Mouse (Mus musculus) limb, embryonic 12.5 days (tissue): ENCODE data around the gene Gng2. TPM values are rescaled to one million over a fixed set of nuclear protein-coding genes. Genes with fewer than 3 reads are reported as not detected.

Experiments
- ATAC-seq: fragments of 200-750 bp; cut with Nextera tagmentation; 2 replicates; pipeline ENCODE4 v1.8.0; 2017; ENCODE audit warnings: low read depth, moderate TSS enrichment; ENCODE audit not compliant: insufficient number of reproducible peaks, insufficient read depth, low FRiP score, low TSS enrichment
- H3K27ac ChIP-seq: fragments of 300-500 bp; sonication (generic); 2 replicates; pipeline ENCODE4 v1.5.1; 2016; ENCODE audit warnings: mild to moderate bottlenecking, moderate library complexity
- H3K27me3 ChIP-seq: fragments of 300-500 bp; sonication (generic); 2 replicates; pipeline ENCODE4 v1.6.1; 2016; ENCODE audit warnings: mild to moderate bottlenecking, moderate library complexity
- H3K36me3 ChIP-seq: fragments of 300-500 bp; sonication (generic); 2 replicates; pipeline ENCODE4 v1.6.1; 2016; ENCODE audit warnings: mild to moderate bottlenecking, moderate library complexity
- H3K4me1 ChIP-seq: fragments of 300-500 bp; sonication (generic); replicated peaks from 2 replicates; pipeline ENCODE4 v1.6.1; 2016
- H3K4me2 ChIP-seq: fragments of 300-500 bp; sonication (generic); 2 replicates; pipeline ENCODE4 v1.6.1; 2016; ENCODE audit warnings: mild to moderate bottlenecking, moderate library complexity
- H3K4me3 ChIP-seq: fragments of 300-500 bp; sonication (generic); replicated peaks from 2 replicates; pipeline ENCODE4 v1.5.1; 2016; ENCODE audit warnings: mild to moderate bottlenecking
- H3K9ac ChIP-seq: fragments of 300-500 bp; sonication (generic); replicated peaks from 2 replicates; pipeline ENCODE4 v1.6.1; 2016; ENCODE audit warnings: mild to moderate bottlenecking, moderate library complexity
- H3K9me3 ChIP-seq: fragments of 300-500 bp; sonication (generic); 2 replicates; pipeline ENCODE4 v1.6.1; 2016; ENCODE audit warnings: mild to moderate bottlenecking, moderate library complexity
- WGBS: fragments of 180-500 bp; shearing (Covaris S2); methylation state at CpG from one replicate; pipeline ENCODE4 v1.1.7; 2016; 5-methylcytosine and 5-hydroxymethylcytosine counted together
- polyA plus RNA-seq: library from polyadenylated mRNA; unstranded; fragments of >200 nt; fragmentation: Nextera tagmentation; extraction: Ambion mirVana; gene quantifications from 2 replicates; pipeline ENCODE4 v1.2.1, GENCODE M21; 2016

Gng2 gene
- polyA plus RNA-seq, 1 experiment from 2014 or later = 55.0 TPM

- 74% methylated on average over 15 of the region's 15 CpGs for WGBS
- Histone ChIP-seq H3K9me3 (no peaks in the 10 kb centered on the region), H3K4me3 (no peak overlapping the region), H3K27me3 (no peaks in the 10 kb centered on the region), H3K27ac (no peak overlapping the region), H3K4me2 (no peak overlapping the region), H3K36me3 (peaks cover 10% of the 10 kb centered on the region; the same call in 1 of the 2 replicates), H3K9ac (no peak overlapping the region), H3K4me1 (peaks cover 17% of the 10 kb centered on the region)
- no peak for ATAC-seq
Measured at GRCm38 (mm10) chr14:19961924-19962915, 15.2 kb downstream of the Gng2 start.

- ATAC-seq = no peak
- Histone ChIP-seq H3K36me3 (peaks cover 26% of the 10 kb centered on the region; the same call in 1 of the 2 replicates), H3K4me3 (no peak overlapping the region), H3K27ac (no peak overlapping the region), H3K27me3 (no peaks in the 10 kb centered on the region), H3K9me3 (no peaks in the 10 kb centered on the region), H3K4me2 (no peak overlapping the region), H3K4me1 (peaks cover 17% of the 10 kb centered on the region), H3K9ac (no peak overlapping the region)
- WGBS = 44% methylated on average over 9 of the region's 9 CpGs
Measured at GRCm38 (mm10) chr14:19959860-19960259, 17.6 kb downstream of the Gng2 start.

GRCm38 (mm10) chr14:19955077-19955476, 22.4 kb downstream of the Gng2 start:
- no peaks in the 10 kb centered on the region for H3K4me1 ChIP-seq
- H3K36me3 ChIP-seq = peaks cover 37% of the 10 kb centered on the region; the same call in 1 of the 2 replicates
- no peaks in the 10 kb centered on the region for H3K9me3 ChIP-seq
- no peak overlapping the region for H3K4me2 ChIP-seq
- 93% methylated on average over 7 of the region's 7 CpGs for WGBS
- no peaks in the 10 kb centered on the region for H3K27me3 ChIP-seq
- no peak for ATAC-seq
- H3K27ac ChIP-seq = no peak overlapping the region
- no peak overlapping the region for H3K9ac ChIP-seq
- H3K4me3 ChIP-seq = no peak overlapping the region

GRCm38 (mm10) chr14:19950812-19951211, 26.6 kb downstream of the Gng2 start:
- H3K36me3 ChIP-seq = peaks cover 24% of the 10 kb centered on the region; the same call in 1 of the 2 replicates
- WGBS = 93% methylated on average over 4 of the region's 4 CpGs

GRCm38 (mm10) chr14:19949475-19949874, 28.0 kb downstream of the Gng2 start:
- no peak overlapping the region for H3K9ac ChIP-seq
- no peaks in the 10 kb centered on the region for H3K4me1 ChIP-seq
- no peak overlapping the region for H3K27ac ChIP-seq
- no peak overlapping the region for H3K4me2 ChIP-seq
- WGBS = 95% methylated on average over 2 of the region's 2 CpGs
- peaks cover 23% of the 10 kb centered on the region; the same call in 1 of the 2 replicates for H3K36me3 ChIP-seq
- no peak overlapping the region for H3K4me3 ChIP-seq
- no peaks in the 10 kb centered on the region for H3K27me3 ChIP-seq
- ATAC-seq = no peak
- H3K9me3 ChIP-seq = no peaks in the 10 kb centered on the region

More at GRCm38 (mm10) chr14:19950812-19951211, 26.6 kb downstream of the Gng2 start:
- Histone ChIP-seq H3K4me1 (no peaks in the 10 kb centered on the region), H3K27ac (no peak overlapping the region), H3K9ac (no peak overlapping the region), H3K4me3 (no peak overlapping the region), H3K27me3 (no peaks in the 10 kb centered on the region), H3K9me3 (no peaks in the 10 kb centered on the region), H3K4me2 (no peak overlapping the region)
- ATAC-seq = no peak

- Histone ChIP-seq H3K27me3 (no peaks in the 10 kb centered on the region), H3K4me1 (no peaks in the 10 kb centered on the region), H3K9me3 (no peaks in the 10 kb centered on the region), H3K9ac (no peak overlapping the region), H3K4me2 (no peak overlapping the region), H3K36me3 (peaks cover 23% of the 10 kb centered on the region; the same call in 1 of the 2 replicates), H3K4me3 (no peak overlapping the region), H3K27ac (no peak overlapping the region)
- no peak for ATAC-seq
- WGBS = 90% methylated on average over 7 of the region's 7 CpGs
Measured at GRCm38 (mm10) chr14:19946221-19946620, 31.2 kb downstream of the Gng2 start.

- peaks cover 10% of the 10 kb centered on the region; the same call in 1 of the 2 replicates for H3K36me3 ChIP-seq
- WGBS = 62% methylated on average over 3 of the region's 3 CpGs
- no peak for ATAC-seq
- no peak overlapping the region for H3K9ac ChIP-seq
- H3K4me1 ChIP-seq = no peaks in the 10 kb centered on the region
- H3K9me3 ChIP-seq = no peaks in the 10 kb centered on the region
- H3K27ac ChIP-seq = no peak overlapping the region
- H3K27me3 ChIP-seq = no peaks in the 10 kb centered on the region
- no peak overlapping the region for H3K4me2 ChIP-seq
- H3K4me3 ChIP-seq = no peak overlapping the region
Measured at GRCm38 (mm10) chr14:19942732-19943131, 34.7 kb downstream of the Gng2 start.

- 86% methylated on average over 4 of the region's 4 CpGs for WGBS
- H3K4me2 ChIP-seq = no peak overlapping the region
- H3K27ac ChIP-seq = no peak overlapping the region
- no peaks in the 10 kb centered on the region for H3K27me3 ChIP-seq
- H3K9ac ChIP-seq = no peak overlapping the region
- no peaks in the 10 kb centered on the region for H3K4me1 ChIP-seq
- H3K36me3 ChIP-seq = peaks cover 10% of the 10 kb centered on the region; the same call in 1 of the 2 replicates
- H3K4me3 ChIP-seq = no peak overlapping the region
- no peaks in the 10 kb centered on the region for H3K9me3 ChIP-seq
- no peak for ATAC-seq
Measured at GRCm38 (mm10) chr14:19942329-19942728, 35.1 kb downstream of the Gng2 start.

- Histone ChIP-seq H3K4me3 (no peak overlapping the region), H3K4me2 (no peak overlapping the region), H3K9ac (no peak overlapping the region), H3K36me3 (peaks cover 8% of the 10 kb centered on the region; the same call in 1 of the 2 replicates), H3K27me3 (no peaks in the 10 kb centered on the region), H3K27ac (no peak overlapping the region), H3K9me3 (no peaks in the 10 kb centered on the region), H3K4me1 (no peaks in the 10 kb centered on the region)
- 80% methylated on average over 1 of the region's 1 CpGs for WGBS
- ATAC-seq = no peak
Measured at GRCm38 (mm10) chr14:19940066-19940465, 37.4 kb downstream of the Gng2 start.

- Histone ChIP-seq H3K36me3 (peaks cover 4% of the 10 kb centered on the region; the same call in 1 of the 2 replicates), H3K4me2 (no peak overlapping the region), H3K4me1 (no peaks in the 10 kb centered on the region), H3K27ac (no peak overlapping the region), H3K27me3 (no peaks in the 10 kb centered on the region), H3K4me3 (no peak overlapping the region), H3K9ac (no peak overlapping the region), H3K9me3 (no peaks in the 10 kb centered on the region)
- no peak for ATAC-seq
- 92% methylated on average over 5 of the region's 5 CpGs for WGBS
Measured at GRCm38 (mm10) chr14:19938545-19938944, 38.9 kb downstream of the Gng2 start.

GRCm38 (mm10) chr14:19935084-19935483, 42.3 kb downstream of the Gng2 start:
- WGBS = 92% methylated on average over 3 of the region's 3 CpGs
- H3K36me3 ChIP-seq = peaks cover 10% of the 10 kb centered on the region; the same call in 1 of the 2 replicates
- no peaks in the 10 kb centered on the region for H3K4me1 ChIP-seq
- H3K9ac ChIP-seq = no peak overlapping the region
- no peaks in the 10 kb centered on the region for H3K27me3 ChIP-seq
- no peak overlapping the region for H3K4me2 ChIP-seq
- no peak overlapping the region for H3K27ac ChIP-seq
- no peak overlapping the region for H3K4me3 ChIP-seq
- H3K9me3 ChIP-seq = no peaks in the 10 kb centered on the region
- no peak for ATAC-seq
